Mouse (Mus musculus) embryonic fibroblast, embryonic 13.5 days (primary cell): ENCODE measurements around the gene Rps13. TPM values are rescaled to one million over a fixed set of nuclear protein-coding genes. Genes with fewer than 3 reads are reported as not detected.
"Not testable (repeated sequence)": the region's sequence is repeated elsewhere in the genome, so short reads cannot be mapped to it uniquely, and the experiment has no call there.

Experiments used
- H3K27ac ChIP-seq: 2 replicates; pipeline ENCODE4 v1.5.1; 2012; ENCODE audit warnings: low read length, control low read depth, inconsistent platforms; ENCODE audit not compliant: insufficient read depth
- H3K4me1 ChIP-seq: 2 replicates; pipeline ENCODE4 v1.6.1; 2011; ENCODE audit warnings: low read length; ENCODE audit not compliant: control insufficient read depth, insufficient read depth
- H3K4me3 ChIP-seq: 2 replicates; pipeline ENCODE4 v1.5.1; 2011; ENCODE audit warnings: mild to moderate bottlenecking, control low read depth, low read length; ENCODE audit not compliant: insufficient read depth
- CTCF ChIP-seq: IDR thresholded peaks from 2 replicates; pipeline ENCODE4 v1.5.1; 2011; ENCODE audit warnings: mild to moderate bottlenecking, control low read depth, low read length, moderate library complexity, borderline replicate concordance; ENCODE audit not compliant: insufficient read depth
- POLR2A ChIP-seq: IDR thresholded peaks from 2 replicates; pipeline ENCODE4 v1.6.1; 2011; ENCODE audit warnings: low read depth, mild to moderate bottlenecking, control low read depth, low read length, moderate library complexity
- polyA plus RNA-seq: library from polyadenylated mRNA; stranded (reverse); fragments of >200 nt; gene quantifications from 2 replicates; pipeline ENCODE4 v1.2.4, GENCODE M21; 2011; ENCODE audit warnings: low read depth; ENCODE audit not compliant: missing spikeins, insufficient read length

Gene Rps13
- polyA plus RNA-seq, result 289 and 566 TPM in 2 replicates

GRCm38 (mm10) chr7:116333713-116334668 lies at the start of gene Rps13:
Rps13 (minus strand) TSS chr7:116334195.
- TF ChIP-seq CTCF (no peak), POLR2A (peak; percentile 95)
- Histone ChIP-seq H3K27ac (peak within 1 kb of the TSS; percentile 62), H3K4me3 (peak within 1 kb of the TSS; percentile 100), H3K4me1 (no peaks in the 10 kb centered on the region)

DNA sequence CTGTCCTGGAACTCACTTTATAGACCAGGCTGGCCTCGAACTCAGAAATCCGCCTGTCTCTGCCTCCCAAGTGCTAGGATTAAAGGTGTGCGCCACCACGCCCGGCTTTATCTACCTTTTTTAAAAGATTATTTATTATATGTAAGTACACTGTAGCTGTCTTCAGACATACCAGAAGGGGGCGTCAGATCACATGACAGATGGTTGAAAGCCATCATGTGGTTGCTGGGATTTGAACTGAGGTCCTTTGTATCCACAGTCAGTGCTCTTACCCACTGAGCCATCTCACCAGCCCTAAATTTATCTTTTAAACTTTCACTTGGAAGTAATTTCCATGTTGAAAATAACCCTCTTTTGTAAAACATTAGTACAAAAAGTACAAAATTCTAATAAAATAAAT lies 45.2 kb upstream of the Rps13 start:
- not testable (repeated sequence) for H3K4me3 ChIP-seq, H3K4me1 ChIP-seq, H3K27ac ChIP-seq

GRCm38 (mm10) chr7:116374284-116374683 lies 40.3 kb upstream of the Rps13 start:
- TF ChIP-seq POLR2A, result no peak
- Histone ChIP-seq H3K27ac (no peak overlapping the region), H3K4me3 (no peak overlapping the region)

GRCm38 (mm10) chr7:116336226-116336625 lies 2.2 kb upstream of the Rps13 start:
- TF ChIP-seq POLR2A (no peak), CTCF (no peak)
- no peak overlapping the region for H3K4me3 ChIP-seq
- no peaks in the 10 kb centered on the region for H3K4me1 ChIP-seq

More at GRCm38 (mm10) chr7:116374284-116374683, 40.3 kb upstream of the Rps13 start:
- H3K4me1 ChIP-seq, result no peaks in the 10 kb centered on the region

GRCm38 (mm10) chr7:116335133-116335532 lies 1.1 kb upstream of the Rps13 start:
- no peaks in the 10 kb centered on the region for H3K4me1 ChIP-seq
- H3K4me3 ChIP-seq, result peak overlapping the region; percentile 59
- TF ChIP-seq POLR2A, result no peak
- TF ChIP-seq CTCF, result no peak
- H3K27ac ChIP-seq, result peak overlapping the region; percentile 6; the same call in 1 of the 2 replicates

More at GRCm38 (mm10) chr7:116336226-116336625, 2.2 kb upstream of the Rps13 start:
- H3K27ac ChIP-seq, result no peak overlapping the region; the same call in 1 of the 2 replicates

GRCm38 (mm10) chr7:116334669-116335038 lies 659 bp upstream of the Rps13 start:
- TF ChIP-seq POLR2A, result no peak
- TF ChIP-seq CTCF, result no peak
- Histone ChIP-seq H3K4me1 (no peaks in the 10 kb centered on the region), H3K4me3 (peak overlapping the region; percentile 59), H3K27ac (peak overlapping the region; percentile 6)

- H3K27ac ChIP-seq, result no peak overlapping the region
- H3K4me3 ChIP-seq, result no peak overlapping the region; the same call in 1 of the 2 replicates
- no peaks in the 10 kb centered on the region for H3K4me1 ChIP-seq
- TF ChIP-seq CTCF, result no peak
- TF ChIP-seq POLR2A, result no peak
Measured at GRCm38 (mm10) chr7:116331246-116331645, 2.7 kb downstream of the Rps13 start.

DNA sequence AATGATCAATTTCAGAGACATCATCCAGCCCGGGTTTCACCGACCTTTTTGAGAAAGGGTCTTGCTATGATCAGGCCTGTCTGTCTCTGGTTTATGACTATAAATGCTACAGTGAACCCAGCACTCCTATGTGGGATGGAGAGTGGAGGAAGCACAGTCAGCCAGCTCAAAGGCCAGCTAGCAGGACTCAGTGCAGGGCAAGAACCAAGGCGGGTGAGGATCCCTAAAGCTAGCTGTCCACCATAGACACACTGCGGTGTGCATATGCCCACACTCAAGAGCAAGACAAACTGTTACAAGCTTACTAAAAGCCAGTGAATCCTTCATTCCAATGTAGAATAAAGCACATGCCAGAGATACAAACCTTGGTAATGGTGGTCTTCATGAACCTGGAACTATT lies 4.1 kb downstream of the Rps13 start:
- no peak overlapping the region for H3K27ac ChIP-seq
- H3K4me3 ChIP-seq, result no peak overlapping the region
- no peak for TF ChIP-seq CTCF
- TF ChIP-seq POLR2A, result no peak
- no peaks in the 10 kb centered on the region for H3K4me1 ChIP-seq

DNA sequence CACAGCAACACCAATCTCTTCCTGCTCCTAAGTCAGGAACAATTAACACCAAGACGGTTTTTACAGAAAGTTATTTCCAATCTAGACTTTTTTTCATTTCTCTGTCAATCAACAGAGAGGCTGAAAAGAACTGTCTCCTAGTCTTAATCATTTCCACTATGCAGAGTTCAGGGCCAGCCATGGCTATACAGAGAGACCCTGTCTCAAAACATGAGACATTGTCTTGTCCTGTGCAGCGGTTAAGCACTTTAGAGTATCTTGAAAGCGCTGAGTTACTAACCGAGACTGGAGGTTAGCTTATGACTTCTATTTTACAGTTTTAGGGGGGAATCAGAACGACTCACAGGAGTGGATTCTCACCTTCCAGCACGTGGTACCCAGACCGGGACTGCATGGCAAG lies 5.2 kb downstream of the Rps13 start:
- no peak overlapping the region for H3K4me3 ChIP-seq
- no peak; the same call in 1 of the 2 replicates for TF ChIP-seq POLR2A
- TF ChIP-seq CTCF, result no peak
- H3K27ac ChIP-seq, result no peak overlapping the region
- H3K4me1 ChIP-seq, result no peaks in the 10 kb centered on the region

DNA sequence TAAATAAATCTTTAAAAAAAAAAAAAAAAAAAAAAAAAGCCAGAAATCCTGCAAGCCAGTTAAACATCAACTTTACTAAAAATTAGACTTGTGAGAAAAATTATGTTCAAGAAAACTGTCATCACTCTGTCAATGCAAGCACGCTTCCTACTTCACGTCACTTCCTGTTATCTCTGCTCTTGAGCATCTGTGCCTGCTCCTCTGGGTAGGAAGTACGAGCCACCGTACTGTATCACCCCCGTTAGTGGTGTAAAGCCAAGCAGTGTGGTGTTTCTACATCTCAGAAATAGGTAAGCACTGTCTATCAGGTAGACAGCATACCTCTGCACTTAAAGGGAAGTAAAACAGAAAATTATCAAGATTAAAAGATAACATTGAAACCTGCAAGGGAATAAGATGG lies 6.1 kb downstream of the Rps13 start:
- TF ChIP-seq POLR2A (no peak), CTCF (no peak)

More for the DNA sequence above, 6.1 kb downstream of the Rps13 start:
- no peak overlapping the region for H3K4me3 ChIP-seq
- H3K4me1 ChIP-seq, result no peaks in the 10 kb centered on the region
- H3K27ac ChIP-seq, result no peak overlapping the region
